Mouse (Mus musculus): ENCODE measurements at regions not wholly inside any gene's neighbourhood (a gene's known extent, or its start where the extent isn't known, plus 50 kb on each side); places are given as distances from the start of the nearest gene placed in this dataset.

GRCm38 (mm10) chr15:7530959-7531588 lies 132.9 kb upstream of the Egflam start:
- no peak for DNase-seq (ENCODE audit: low read depth, low spot score)
- Histone ChIP-seq H3K36me3 (ENCODE audit: control insufficient read depth, insufficient read depth, low read length, poor library complexity, severe bottlenecking) (no peaks in the 10 kb centered on the region), H3K27me3 (ENCODE audit: control insufficient read depth, insufficient read depth, low read length, poor library complexity, severe bottlenecking) (no peaks in the 10 kb centered on the region)

- DNase-seq (ENCODE audit: low read depth, low spot score), result no peak
- Histone ChIP-seq H3K36me3 (ENCODE audit: control insufficient read depth, insufficient read depth, low read length, poor library complexity, severe bottlenecking) (no peaks in the 10 kb centered on the region), H3K27me3 (ENCODE audit: control insufficient read depth, insufficient read depth, low read length, poor library complexity, severe bottlenecking) (no peaks in the 10 kb centered on the region)
Observed at GRCm38 (mm10) chr15:7537858-7538257, 139.7 kb upstream of the Egflam start.

GRCm38 (mm10) chr15:7553190-7553895 lies 155.1 kb upstream of the Egflam start:
- Histone ChIP-seq H3K27me3 (ENCODE audit: control insufficient read depth, insufficient read depth, low read length, poor library complexity, severe bottlenecking) (no peaks in the 10 kb centered on the region), H3K36me3 (ENCODE audit: control insufficient read depth, insufficient read depth, low read length, poor library complexity, severe bottlenecking) (no peaks in the 10 kb centered on the region)
- DNase-seq (ENCODE audit: low read depth, low spot score), result no peak

- no peak for DNase-seq (ENCODE audit: low read depth, low spot score)
- Histone ChIP-seq H3K27me3 (ENCODE audit: control insufficient read depth, insufficient read depth, low read length, poor library complexity, severe bottlenecking) (no peaks in the 10 kb centered on the region), H3K36me3 (ENCODE audit: control insufficient read depth, insufficient read depth, low read length, poor library complexity, severe bottlenecking) (no peaks in the 10 kb centered on the region)
Observed at GRCm38 (mm10) chr15:7554433-7554832, 156.2 kb upstream of the Egflam start.

- H3K36me3 ChIP-seq (ENCODE audit: control insufficient read depth, insufficient read depth, low read length, poor library complexity, severe bottlenecking), result no peaks in the 10 kb centered on the region
- no peaks in the 10 kb centered on the region for H3K27me3 ChIP-seq (ENCODE audit: control insufficient read depth, insufficient read depth, low read length, poor library complexity, severe bottlenecking)
- no peak for DNase-seq (ENCODE audit: low read depth, low spot score)
Observed at GRCm38 (mm10) chr15:7563279-7563678, 165.1 kb upstream of the Egflam start.

GRCm38 (mm10) chr15:7563726-7564125 lies 165.5 kb upstream of the Egflam start:
- Histone ChIP-seq H3K36me3 (ENCODE audit: control insufficient read depth, insufficient read depth, low read length, poor library complexity, severe bottlenecking) (no peaks in the 10 kb centered on the region), H3K27me3 (ENCODE audit: control insufficient read depth, insufficient read depth, low read length, poor library complexity, severe bottlenecking) (no peaks in the 10 kb centered on the region)
- no peak for DNase-seq (ENCODE audit: low read depth, low spot score)

- H3K27me3 ChIP-seq (ENCODE audit: control insufficient read depth, insufficient read depth, low read length, poor library complexity, severe bottlenecking), result no peaks in the 10 kb centered on the region
- no peak for DNase-seq (ENCODE audit: low read depth, low spot score)
- no peaks in the 10 kb centered on the region for H3K36me3 ChIP-seq (ENCODE audit: control insufficient read depth, insufficient read depth, low read length, poor library complexity, severe bottlenecking)
Observed at GRCm38 (mm10) chr15:7572221-7572620, 174.0 kb upstream of the Egflam start.

- DNase-seq (ENCODE audit: low read depth, low spot score), result no peak
- no peaks in the 10 kb centered on the region for H3K36me3 ChIP-seq (ENCODE audit: control insufficient read depth, insufficient read depth, low read length, poor library complexity, severe bottlenecking)
- H3K27me3 ChIP-seq (ENCODE audit: control insufficient read depth, insufficient read depth, low read length, poor library complexity, severe bottlenecking), result no peaks in the 10 kb centered on the region
Observed at GRCm38 (mm10) chr15:7574264-7574663, 176.1 kb upstream of the Egflam start.

- H3K27me3 ChIP-seq (ENCODE audit: control insufficient read depth, insufficient read depth, low read length, poor library complexity, severe bottlenecking), result no peaks in the 10 kb centered on the region
- H3K36me3 ChIP-seq (ENCODE audit: control insufficient read depth, insufficient read depth, low read length, poor library complexity, severe bottlenecking), result no peaks in the 10 kb centered on the region
- DNase-seq (ENCODE audit: low read depth, low spot score), result no peak
Observed at GRCm38 (mm10) chr15:7574811-7575210, 176.6 kb upstream of the Egflam start.

- no peaks in the 10 kb centered on the region for H3K27me3 ChIP-seq (ENCODE audit: control insufficient read depth, insufficient read depth, low read length, poor library complexity, severe bottlenecking)
- DNase-seq (ENCODE audit: low read depth, low spot score), result no peak
Observed at GRCm38 (mm10) chr15:7578439-7578838, 180.2 kb upstream of the Egflam start.

GRCm38 (mm10) chr15:7587210-7587609 lies 189.0 kb upstream of the Egflam start:
- Histone ChIP-seq H3K36me3 (ENCODE audit: control insufficient read depth, insufficient read depth, low read length, poor library complexity, severe bottlenecking) (no peaks in the 10 kb centered on the region), H3K27me3 (ENCODE audit: control insufficient read depth, insufficient read depth, low read length, poor library complexity, severe bottlenecking) (no peaks in the 10 kb centered on the region)
- DNase-seq (ENCODE audit: low read depth, low spot score), result no peak

More at GRCm38 (mm10) chr15:7578439-7578838, 180.2 kb upstream of the Egflam start:
- H3K36me3 ChIP-seq (ENCODE audit: control insufficient read depth, insufficient read depth, low read length, poor library complexity, severe bottlenecking), result no peaks in the 10 kb centered on the region

GRCm38 (mm10) chr15:7591486-7591885 lies 193.3 kb upstream of the Egflam start:
- DNase-seq (ENCODE audit: low read depth, low spot score), result no peak
- no peaks in the 10 kb centered on the region for H3K36me3 ChIP-seq (ENCODE audit: control insufficient read depth, insufficient read depth, low read length, poor library complexity, severe bottlenecking)

GRCm38 (mm10) chr15:7597335-7597734 lies 199.1 kb upstream of the Egflam start:
- no peak for DNase-seq (ENCODE audit: low read depth, low spot score)
- Histone ChIP-seq H3K36me3 (ENCODE audit: control insufficient read depth, insufficient read depth, low read length, poor library complexity, severe bottlenecking) (no peaks in the 10 kb centered on the region), H3K27me3 (ENCODE audit: control insufficient read depth, insufficient read depth, low read length, poor library complexity, severe bottlenecking) (no peaks in the 10 kb centered on the region)

More at GRCm38 (mm10) chr15:7591486-7591885, 193.3 kb upstream of the Egflam start:
- no peaks in the 10 kb centered on the region for H3K27me3 ChIP-seq (ENCODE audit: control insufficient read depth, insufficient read depth, low read length, poor library complexity, severe bottlenecking)

- no peak for DNase-seq (ENCODE audit: low read depth, low spot score)
- no peaks in the 10 kb centered on the region for H3K36me3 ChIP-seq (ENCODE audit: control insufficient read depth, insufficient read depth, low read length, poor library complexity, severe bottlenecking)
- no peaks in the 10 kb centered on the region for H3K27me3 ChIP-seq (ENCODE audit: control insufficient read depth, insufficient read depth, low read length, poor library complexity, severe bottlenecking)
Observed at GRCm38 (mm10) chr15:7597805-7598204, 199.6 kb upstream of the Egflam start.

- H3K36me3 ChIP-seq (ENCODE audit: control insufficient read depth, insufficient read depth, low read length, poor library complexity, severe bottlenecking), result no peaks in the 10 kb centered on the region
- no peaks in the 10 kb centered on the region for H3K27me3 ChIP-seq (ENCODE audit: control insufficient read depth, insufficient read depth, low read length, poor library complexity, severe bottlenecking)
- no peak for DNase-seq (ENCODE audit: low read depth, low spot score)
Observed at GRCm38 (mm10) chr15:7601540-7601939, 203.3 kb upstream of the Egflam start.

All from splenic B cell, adult 2 months (primary cell).